Mouse (Mus musculus) lung, embryonic 16.5 days (tissue): ENCODE measurements at regions not wholly inside any gene's neighbourhood (a gene's known extent, or its start where the extent isn't known, plus 50 kb on each side); places are given as distances from the start of the nearest gene placed in this dataset.

Source experiments
- ATAC-seq: fragments of 200-750 bp; cut with Nextera tagmentation; 2 replicates; pipeline ENCODE4 v1.8.0; 2017; ENCODE audit warnings: low read depth, mild to moderate bottlenecking, moderate library complexity
- H3K27ac ChIP-seq: fragments of 300-500 bp; sonication (generic); 2 replicates; pipeline ENCODE4 v1.5.1; 2014; ENCODE audit warnings: mild to moderate bottlenecking, control low read depth, low read length
- H3K27me3 ChIP-seq: fragments of 300-500 bp; sonication (generic); 2 replicates; pipeline ENCODE4 v1.6.1; 2014; ENCODE audit warnings: low read depth, low read length, mixed read lengths; ENCODE audit not compliant: control insufficient read depth, insufficient read depth
- H3K36me3 ChIP-seq: fragments of 300-500 bp; sonication (generic); 2 replicates; pipeline ENCODE4 v1.6.1; 2014; ENCODE audit warnings: low read length; ENCODE audit not compliant: control insufficient read depth, insufficient read depth
- H3K4me1 ChIP-seq: fragments of 300-500 bp; sonication (generic); replicated peaks from 2 replicates; pipeline ENCODE4 v1.6.1; 2014; ENCODE audit warnings: low read length, mixed read lengths; ENCODE audit not compliant: control insufficient read depth, insufficient read depth
- H3K4me2 ChIP-seq: fragments of 300-500 bp; sonication (generic); 2 replicates; pipeline ENCODE4 v1.6.1; 2014; ENCODE audit warnings: low read depth, low read length, control low read depth
- H3K4me3 ChIP-seq: fragments of 300-500 bp; sonication (generic); 2 replicates; pipeline ENCODE4 v1.5.1; 2014; ENCODE audit warnings: mild to moderate bottlenecking, low read length, control low read depth
- H3K9ac ChIP-seq: fragments of 300-500 bp; sonication (generic); 2 replicates; pipeline ENCODE4 v1.6.1; 2014; ENCODE audit warnings: low read length, control low read depth
- H3K9me3 ChIP-seq: fragments of 300-500 bp; sonication (generic); 2 replicates; pipeline ENCODE4 v1.6.1; 2016; ENCODE audit warnings: low read length; ENCODE audit not compliant: control insufficient read depth
- WGBS: fragments of 180-500 bp; shearing (Covaris S2); extraction: QIAGEN DNeasy Blood & Tissue Kit; methylation state at CpG from one replicate; pipeline ENCODE4 v1.1.7; 2014; 5-methylcytosine and 5-hydroxymethylcytosine counted together

DNA sequence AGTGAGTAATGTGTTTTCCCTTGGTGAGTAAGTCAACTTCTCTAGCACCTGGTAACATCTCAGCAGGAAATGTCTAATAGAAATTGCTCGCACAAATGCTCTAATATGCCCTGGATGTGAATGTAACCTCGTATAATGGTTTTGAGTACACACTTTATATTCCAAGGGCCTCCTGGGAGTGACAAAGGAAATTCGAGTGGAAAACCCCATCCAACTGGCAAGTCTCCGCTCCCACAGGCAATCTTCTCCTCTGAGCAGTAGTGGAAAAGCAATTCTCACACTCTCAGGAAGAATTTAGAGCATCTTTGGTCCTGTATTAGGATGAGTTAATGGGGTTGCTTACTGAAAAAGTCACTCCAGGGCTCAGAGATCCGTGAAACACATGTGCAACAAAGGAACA is 183.4 kb upstream of the Tll1 start:
- 64% methylated on average over 5 of the region's 5 CpGs for WGBS
- Histone ChIP-seq H3K36me3 (no peaks in the 10 kb centered on the region), H3K27me3 (no peaks in the 10 kb centered on the region), H3K4me3 (no peak overlapping the region), H3K27ac (no peak overlapping the region), H3K9me3 (no peaks in the 10 kb centered on the region), H3K9ac (no peak overlapping the region), H3K4me1 (no peaks in the 10 kb centered on the region), H3K4me2 (no peak overlapping the region)
- ATAC-seq = no peak

DNA sequence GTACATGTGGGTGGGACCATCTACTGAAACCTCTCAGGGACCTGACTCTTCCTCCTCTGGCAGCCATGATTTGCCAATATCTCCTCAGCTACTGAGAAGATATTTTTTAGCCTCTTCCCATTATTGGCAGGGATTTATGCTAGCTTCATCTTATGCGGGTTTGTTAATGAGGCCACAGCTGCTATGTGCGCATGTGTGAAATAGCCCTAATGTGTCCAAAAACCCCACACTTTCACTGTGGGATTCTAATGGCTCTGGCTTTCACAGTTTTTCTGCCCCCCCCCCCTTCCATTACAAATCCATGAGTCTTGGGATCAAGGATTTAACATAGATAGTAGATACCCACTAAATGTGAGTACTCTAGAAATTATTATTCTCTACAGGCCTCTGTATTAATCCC is 182.2 kb upstream of the Tll1 start:
- Histone ChIP-seq H3K27me3 (no peaks in the 10 kb centered on the region), H3K4me1 (no peaks in the 10 kb centered on the region), H3K9me3 (no peaks in the 10 kb centered on the region), H3K27ac (no peak overlapping the region), H3K36me3 (no peaks in the 10 kb centered on the region), H3K9ac (no peak overlapping the region), H3K4me3 (no peak overlapping the region), H3K4me2 (no peak overlapping the region)
- WGBS = 87% methylated on average over 2 of the region's 2 CpGs
- ATAC-seq = no peak

DNA sequence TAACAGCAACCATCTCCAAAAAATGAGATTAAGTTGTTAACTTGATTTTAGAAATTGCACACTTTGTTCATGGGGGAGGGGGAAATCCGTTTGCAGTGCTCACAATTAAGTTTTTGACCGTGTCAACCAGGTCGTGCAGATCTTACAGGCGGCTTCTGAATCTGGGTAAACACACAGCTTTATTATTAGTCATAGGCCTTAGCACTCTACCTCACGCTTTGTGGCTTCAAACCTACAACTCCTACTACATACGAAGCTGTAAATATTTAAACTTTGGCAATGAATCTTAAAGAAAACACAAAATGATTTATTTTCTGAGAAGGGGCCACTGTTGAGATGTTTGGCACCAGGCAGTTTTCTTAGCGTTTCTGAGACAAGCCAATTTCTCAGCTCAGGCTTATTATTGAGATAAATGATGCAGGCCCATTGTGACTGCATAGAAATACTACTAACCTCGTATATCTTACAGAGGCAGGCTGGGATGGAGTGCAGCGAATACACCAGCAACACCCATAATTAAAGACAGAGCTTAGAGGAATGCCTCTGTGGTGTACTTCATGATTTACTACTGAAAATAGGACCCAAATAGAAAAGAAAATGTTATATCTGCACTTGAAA is 173.8 kb upstream of the Tll1 start:
- Histone ChIP-seq H3K36me3 (no peaks in the 10 kb centered on the region), H3K4me2 (no peak overlapping the region), H3K4me1 (peaks cover 4% of the 10 kb centered on the region; the same call in 1 of the 2 replicates), H3K27ac (no peak overlapping the region), H3K27me3 (no peaks in the 10 kb centered on the region), H3K9me3 (no peaks in the 10 kb centered on the region), H3K4me3 (no peak overlapping the region), H3K9ac (no peak overlapping the region)
- ATAC-seq = no peak
- 56% methylated on average over 9 of the region's 9 CpGs for WGBS

DNA sequence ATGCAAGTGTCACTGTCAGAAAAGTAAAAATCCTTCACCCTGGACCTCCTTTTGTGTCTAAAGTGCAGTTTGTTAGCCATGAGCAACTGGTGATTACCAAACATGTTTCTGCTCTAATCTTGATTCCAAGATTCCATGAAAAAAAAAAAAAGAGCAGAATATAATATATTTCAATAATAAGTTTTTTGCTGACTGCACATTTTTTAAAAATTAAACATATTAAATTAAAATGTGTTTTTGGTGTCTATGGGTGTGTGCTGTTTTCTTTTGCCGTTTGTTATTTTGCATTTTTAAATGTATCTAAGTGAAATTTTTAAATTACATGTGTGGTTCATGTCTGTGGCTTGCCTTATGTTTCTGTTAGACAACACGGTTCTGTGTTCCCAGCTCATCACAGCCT is 171.8 kb upstream of the Tll1 start:
- Histone ChIP-seq H3K9me3 (no peaks in the 10 kb centered on the region), H3K36me3 (no peaks in the 10 kb centered on the region), H3K4me2 (no peak overlapping the region), H3K27me3 (no peaks in the 10 kb centered on the region), H3K27ac (no peak overlapping the region), H3K9ac (no peak overlapping the region), H3K4me1 (peaks cover 4% of the 10 kb centered on the region; the same call in 1 of the 2 replicates), H3K4me3 (no peak overlapping the region)
- WGBS = 64% methylated on average over 2 of the region's 2 CpGs
- no peak for ATAC-seq

DNA sequence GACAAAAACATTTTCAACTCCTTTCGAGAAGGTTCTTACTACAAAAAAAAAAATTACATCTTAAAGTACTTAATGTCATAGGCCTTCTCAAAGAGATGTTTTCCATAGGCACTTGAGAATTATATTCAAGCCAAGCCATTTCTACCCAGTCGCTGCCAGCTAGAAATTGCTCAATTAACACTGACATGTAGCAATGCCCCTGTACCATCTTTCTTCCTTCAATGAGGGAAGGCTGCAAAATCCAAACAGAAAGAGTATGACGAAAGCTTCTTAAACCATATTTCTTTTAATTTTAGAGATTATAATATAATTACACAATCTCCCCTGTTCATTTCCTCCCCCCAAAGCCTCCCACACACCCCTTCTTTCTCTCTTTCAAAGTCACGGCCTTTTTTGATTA is 169.4 kb upstream of the Tll1 start:
- no peak overlapping the region for H3K4me3 ChIP-seq
- peaks cover 4% of the 10 kb centered on the region; the same call in 1 of the 2 replicates for H3K4me1 ChIP-seq
- peak; percentile 71 for ATAC-seq
- WGBS = 49% methylated on average over 4 of the region's 4 CpGs
- no peaks in the 10 kb centered on the region for H3K9me3 ChIP-seq
- H3K27ac ChIP-seq = no peak overlapping the region
- H3K36me3 ChIP-seq = no peaks in the 10 kb centered on the region
- no peak overlapping the region for H3K9ac ChIP-seq
- H3K4me2 ChIP-seq = no peak overlapping the region
- no peaks in the 10 kb centered on the region for H3K27me3 ChIP-seq

DNA sequence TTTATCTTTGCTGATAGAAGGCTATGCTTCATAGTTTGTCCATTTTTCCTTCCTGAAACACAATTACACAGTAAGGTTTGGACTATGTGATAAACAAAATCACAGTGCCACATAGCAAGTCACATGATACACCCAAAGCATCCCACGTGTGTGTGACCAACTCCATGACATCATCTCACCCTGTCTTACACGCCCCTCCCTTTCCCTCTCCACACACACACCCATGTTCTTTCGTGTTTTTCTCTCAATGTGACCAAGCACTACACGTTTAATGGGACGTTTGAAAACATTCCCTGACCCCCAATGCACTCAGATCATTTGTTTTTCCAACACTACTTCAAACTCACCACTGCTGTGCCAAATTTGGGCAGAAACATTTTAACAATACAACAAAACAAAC is 168.9 kb upstream of the Tll1 start:
- Histone ChIP-seq H3K27ac (no peak overlapping the region), H3K4me1 (peaks cover 9% of the 10 kb centered on the region; the same call in 1 of the 2 replicates), H3K4me3 (no peak overlapping the region), H3K9ac (no peak overlapping the region), H3K27me3 (no peaks in the 10 kb centered on the region), H3K36me3 (no peaks in the 10 kb centered on the region), H3K9me3 (no peaks in the 10 kb centered on the region), H3K4me2 (no peak overlapping the region)
- WGBS = 25% methylated on average over 5 of the region's 5 CpGs
- peak; percentile 56; the same call in 1 of the 2 replicates for ATAC-seq

DNA sequence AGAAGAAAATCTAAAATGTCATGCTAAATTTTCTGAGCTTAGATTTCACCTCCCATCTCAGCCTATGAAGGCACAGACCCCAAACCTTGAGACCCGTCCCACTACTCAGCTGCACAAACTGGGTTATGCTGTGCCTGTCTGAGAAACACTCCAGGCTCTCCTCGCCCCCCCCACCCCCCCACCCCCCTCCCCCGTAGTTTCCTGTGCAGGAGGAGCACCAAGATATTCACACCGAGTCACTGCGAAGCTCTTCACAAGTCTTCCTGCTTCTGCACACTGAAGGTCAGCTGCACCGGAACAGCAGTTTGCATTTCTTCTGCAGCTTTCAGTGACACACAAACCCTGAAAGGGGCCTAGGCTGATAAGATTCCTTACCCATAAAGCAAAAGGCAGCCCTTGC is 163.9 kb upstream of the Tll1 start:
- Histone ChIP-seq H3K9me3 (no peaks in the 10 kb centered on the region), H3K36me3 (no peaks in the 10 kb centered on the region), H3K9ac (no peak overlapping the region), H3K27ac (no peak overlapping the region), H3K4me2 (0 out of 2 replicates have a peak overlapping the region, but pooled peaks have one; percentile 14), H3K4me3 (no peak overlapping the region), H3K27me3 (peaks cover 2% of the 10 kb centered on the region; the same call in 1 of the 2 replicates), H3K4me1 (peaks cover 6% of the 10 kb centered on the region; the same call in 1 of the 2 replicates)
- peak; percentile 64 for ATAC-seq
- 10% methylated on average over 6 of the region's 6 CpGs for WGBS

DNA sequence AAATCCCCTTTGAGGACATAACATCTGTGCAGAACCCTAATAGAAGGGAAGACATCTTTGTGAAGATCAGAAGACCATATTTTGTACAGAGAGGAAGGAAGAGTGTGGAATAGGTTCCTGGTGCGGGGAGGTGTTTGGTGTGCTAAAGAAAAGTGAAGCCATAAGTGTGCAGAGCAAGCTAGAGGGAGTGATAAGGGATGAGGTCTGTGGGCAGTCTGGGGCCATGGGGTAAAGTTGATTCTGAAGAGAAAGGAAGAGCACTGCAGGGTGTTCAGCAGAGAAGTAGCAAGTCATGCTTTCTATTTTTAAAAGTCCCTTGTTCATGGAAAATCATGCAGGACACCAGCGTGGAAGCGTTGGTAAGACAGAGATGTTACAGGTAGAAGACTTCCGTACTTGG is 161.8 kb upstream of the Tll1 start:
- WGBS = 89% methylated on average over 4 of the region's 4 CpGs
- Histone ChIP-seq H3K27ac (no peak overlapping the region), H3K9me3 (no peaks in the 10 kb centered on the region), H3K36me3 (no peaks in the 10 kb centered on the region), H3K4me1 (peaks cover 4% of the 10 kb centered on the region; the same call in 1 of the 2 replicates), H3K4me2 (no peak overlapping the region), H3K27me3 (peaks cover 2% of the 10 kb centered on the region; the same call in 1 of the 2 replicates), H3K9ac (no peak overlapping the region), H3K4me3 (no peak overlapping the region)
- ATAC-seq = no peak

DNA sequence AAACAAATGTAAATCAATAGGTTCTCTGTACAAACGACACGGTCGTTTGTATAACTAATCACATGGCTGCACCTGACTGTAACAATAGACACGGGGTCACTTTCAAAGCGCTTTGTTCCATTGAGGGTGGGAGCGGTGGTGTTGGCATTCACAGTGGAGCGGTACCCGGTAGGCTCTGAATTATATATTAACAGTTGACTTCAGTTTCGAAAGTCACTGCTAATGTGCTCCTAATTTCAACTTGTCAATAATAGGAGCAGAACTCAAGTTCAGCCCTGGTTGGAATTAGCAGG is 160.8 kb upstream of the Tll1 start:
- no peak for ATAC-seq
- Histone ChIP-seq H3K36me3 (no peaks in the 10 kb centered on the region), H3K4me2 (no peak overlapping the region), H3K4me1 (peaks cover 4% of the 10 kb centered on the region; the same call in 1 of the 2 replicates), H3K4me3 (no peak overlapping the region), H3K27me3 (peaks cover 2% of the 10 kb centered on the region; the same call in 1 of the 2 replicates), H3K9ac (no peak overlapping the region), H3K27ac (no peak overlapping the region), H3K9me3 (no peaks in the 10 kb centered on the region)
- WGBS = 61% methylated on average over 9 of the region's 9 CpGs
